Mouse (Mus musculus) urinary bladder, postnatal 25 days (tissue): ENCODE data around the gene Rdh16f1.
A peak's percentile ranks its signal among the peaks of the same experiment; 100 is the strongest.

Source experiments
- DNase-seq: peaks from one replicate; pipeline ENCODE4 v3.0.0; 2022; ENCODE audit warnings: low spot score

Rdh16f1 gene

GRCm38 (mm10) chr10:127759181-127760110 lies at the start of gene Rdh16f1, which contains the start of gene Rdh1:
Rdh16f1 (plus strand) TSS chr10:127759787.
Rdh1 (plus strand) TSS chr10:127759721.
- DNase-seq = peak; percentile 2

GRCm38 (mm10) chr10:127710331-127710730 lies 49.3 kb upstream of the Rdh16f1 start:
- no peak for DNase-seq

- DNase-seq = no peak
Observed at GRCm38 (mm10) chr10:127712736-127713135, 46.9 kb upstream of the Rdh16f1 start.

GRCm38 (mm10) chr10:127721671-127722418 lies 37.7 kb upstream of the Rdh16f1 start:
- DNase-seq = no peak

GRCm38 (mm10) chr10:127724178-127724577 lies 35.4 kb upstream of the Rdh16f1 start, which contains the start of gene Tac2:
Tac2 (plus strand) TSS chr10:127724478.
- no peak for DNase-seq

- DNase-seq = no peak
Observed at GRCm38 (mm10) chr10:127725136-127725535, 34.5 kb upstream of the Rdh16f1 start.

GRCm38 (mm10) chr10:127728437-127728836 lies 31.1 kb upstream of the Rdh16f1 start:
- no peak for DNase-seq

GRCm38 (mm10) chr10:127730285-127730932 lies 29.2 kb upstream of the Rdh16f1 start:
- no peak for DNase-seq

GRCm38 (mm10) chr10:127730933-127731310 lies 28.7 kb upstream of the Rdh16f1 start:
- DNase-seq = no peak

GRCm38 (mm10) chr10:127731397-127731796 lies 28.2 kb upstream of the Rdh16f1 start:
- DNase-seq = no peak

- no peak for DNase-seq
Observed at GRCm38 (mm10) chr10:127734434-127734833, 25.2 kb upstream of the Rdh16f1 start.

GRCm38 (mm10) chr10:127736266-127736665 lies 23.3 kb upstream of the Rdh16f1 start:
- DNase-seq = no peak

- no peak for DNase-seq
Observed at GRCm38 (mm10) chr10:127736916-127737315, 22.7 kb upstream of the Rdh16f1 start.

- no peak for DNase-seq
Observed at GRCm38 (mm10) chr10:127737552-127737951, 22.0 kb upstream of the Rdh16f1 start.

GRCm38 (mm10) chr10:127738151-127738882 lies 21.3 kb upstream of the Rdh16f1 start:
- DNase-seq = peak; percentile 40

GRCm38 (mm10) chr10:127739083-127739660 lies 20.4 kb upstream of the Rdh16f1 start, which contains the start of gene Zbtb39:
Zbtb39 (plus strand) TSS chr10:127739538.
- peak; percentile 81 for DNase-seq

GRCm38 (mm10) chr10:127739661-127740161 lies 19.9 kb upstream of the Rdh16f1 start:
- DNase-seq = peak; percentile 35

GRCm38 (mm10) chr10:127744661-127745060 lies 14.9 kb upstream of the Rdh16f1 start:
- DNase-seq = peak; percentile 29

- DNase-seq = no peak
Observed at GRCm38 (mm10) chr10:127745886-127746285, 13.7 kb upstream of the Rdh16f1 start.

- DNase-seq = no peak
Observed at GRCm38 (mm10) chr10:127747254-127747653, 12.3 kb upstream of the Rdh16f1 start.
